Comparison of ENCODE assay signal across 21 mouse cellular contexts in genomic region chr10:86047786-86048185, GRCm38 (mm10). TPM values are rescaled to one million over a fixed set of nuclear protein-coding genes. Genes with fewer than 3 reads are reported as not detected.
"Had no signal": no experiment of that assay in that cellular context is flagged by ENCODE, and none has a peak within 500 bp of the region (broad histone marks: within the 10 kb centered on the region; RNA-seq: fewer than 3 reads in every experiment).

No protein-coding gene starts in this region.

- H3K9me3 ChIP-seq: midbrain, embryonic 10.5 days; midbrain, embryonic 12.5 days; neural tube, embryonic 12.5 days had no signal

- H3K9ac ChIP-seq: liver, embryonic 14.5 days; lung, embryonic 14.5 days; midbrain, embryonic 12.5 days; neural tube, embryonic 12.5 days had no signal

- H3K4me2 ChIP-seq: lung, embryonic 14.5 days; midbrain, embryonic 12.5 days; neural tube, embryonic 12.5 days had no signal

- H3K27ac ChIP-seq: liver, embryonic 14.5 days; midbrain, embryonic 10.5 days; midbrain, embryonic 12.5 days; neural tube, embryonic 12.5 days had no signal

- DNase-seq: lung, adult 18-20 months; lung, embryonic 14.5 days; lung, postnatal 10 days; lung, postnatal 4 days; midbrain, embryonic 14.5 days; retina, postnatal 1 day; right cerebral cortex, adult 18-20 months; right cerebral cortex, postnatal 25 days; right cerebral cortex, postnatal 4 days; spleen, adult 18-20 months; thymus, adult 2 months; thymus, postnatal 25 days; thymus, postnatal 4 days had no signal

- H3K27me3 ChIP-seq: midbrain, embryonic 12.5 days; neural tube, embryonic 12.5 days had no signal

- H3K4me1 ChIP-seq: midbrain, embryonic 12.5 days; neural tube, embryonic 12.5 days had no signal

- ATAC-seq: midbrain, embryonic 16.5 days had no signal

- H3K4me3 ChIP-seq: midbrain, embryonic 10.5 days; midbrain, embryonic 12.5 days; myocyte; neural tube, embryonic 12.5 days had no signal

- H3K36me3 ChIP-seq: midbrain, embryonic 12.5 days had no signal

RNA-seq across cellular contexts. Expression of gene Bpifc, which starts 36.1 kb away (rescaled TPM):
- polyA plus RNA-seq: midbrain, embryonic 12.5 days; midbrain, embryonic 14.5 days; midbrain, embryonic 16.5 days; myocyte; neural tube, embryonic 12.5 days; neural tube, embryonic 14.5 days; small intestine, adult 2 months had no signal
